Comparison of ENCODE assay signal across 8 mouse cellular contexts in genomic region chr9:13681147-13681546, GRCm38 (mm10).
DNase-seq lines count a peak whose midpoint lies in the region; ATAC-seq lines count a peak whose summit lies in the region.

No protein-coding gene starts in this region.

- DNase-seq in Muller cell, postnatal 12 days (ENCODE audit: inconsistent ontology term) = peak; percentile 73
- DNase-seq in thymus, adult 18-20 months = no peak
- DNase-seq in right cerebral cortex, adult 2 months (ENCODE audit: low spot score in 2 of 2) = no peak
- no peak for DNase-seq in frontal cortex, postnatal 10 days (ENCODE audit: low spot score in 2 of 2)

- no peaks in the 10 kb centered on the region for H3K27me3 ChIP-seq in heart, embryonic 13.5 days (replicated peaks)
- no peaks in the 10 kb centered on the region for H3K27me3 ChIP-seq in heart, embryonic 11.5 days (ENCODE audit: control insufficient read depth, insufficient read depth, low read length)
- H3K27me3 ChIP-seq in forebrain, embryonic 15.5 days = no peaks in the 10 kb centered on the region
- H3K27me3 ChIP-seq in limb, embryonic 12.5 days = no peaks in the 10 kb centered on the region

- no peak overlapping the region for H3K9ac ChIP-seq in heart, embryonic 13.5 days
- no peak overlapping the region for H3K9ac ChIP-seq in heart, embryonic 11.5 days (ENCODE audit: low read depth, low read length)
- no peak overlapping the region for H3K9ac ChIP-seq in forebrain, embryonic 15.5 days (replicated peaks)
- H3K9ac ChIP-seq in limb, embryonic 12.5 days (replicated peaks) = no peak overlapping the region

- H3K4me3 ChIP-seq in heart, embryonic 13.5 days = no peak overlapping the region
- H3K4me3 ChIP-seq in heart, embryonic 11.5 days (ENCODE audit: low read depth, low read length) = no peak overlapping the region
- H3K4me3 ChIP-seq in forebrain, embryonic 15.5 days = no peak overlapping the region
- no peak overlapping the region for H3K4me3 ChIP-seq in limb, embryonic 12.5 days (replicated peaks)

- H3K27ac ChIP-seq in heart, embryonic 13.5 days (replicated peaks) = 0 out of 2 replicates have a peak overlapping the region, but pooled peaks have one; percentile 24
- no peak overlapping the region; the same call in 1 of the 2 replicates for H3K27ac ChIP-seq in heart, embryonic 11.5 days (ENCODE audit: low read depth, low read length)
- peak overlapping the region; percentile 65 for H3K27ac ChIP-seq in forebrain, embryonic 15.5 days (replicated peaks)
- peak overlapping the region; percentile 79 for H3K27ac ChIP-seq in limb, embryonic 12.5 days

- peaks cover 19% of the 10 kb centered on the region for H3K4me1 ChIP-seq in heart, embryonic 13.5 days
- 0 out of 2 replicates have a peak, but pooled peaks cover 5% of the 10 kb centered on the region for H3K4me1 ChIP-seq in heart, embryonic 11.5 days (ENCODE audit: control insufficient read depth, insufficient read depth, low read length)
- peaks cover 11% of the 10 kb centered on the region for H3K4me1 ChIP-seq in forebrain, embryonic 15.5 days
- peaks cover 6% of the 10 kb centered on the region for H3K4me1 ChIP-seq in limb, embryonic 12.5 days (replicated peaks)

- 87% methylated on average over 8 of the region's 8 CpGs for WGBS in heart, embryonic 13.5 days
- WGBS in heart, embryonic 11.5 days (ENCODE audit: insufficient replicate concordance) = 81% methylated on average over 8 of the region's 8 CpGs
- 67% methylated on average over 8 of the region's 8 CpGs for WGBS in forebrain, embryonic 15.5 days
- 84% methylated on average over 8 of the region's 8 CpGs for WGBS in limb, embryonic 12.5 days

- no peak for ATAC-seq in heart, embryonic 13.5 days (ENCODE audit: extremely low read depth, insufficient number of reproducible peaks, low FRiP score, low TSS enrichment)
- no peak for ATAC-seq in heart, embryonic 11.5 days (replicated peaks; ENCODE audit: insufficient number of reproducible peaks, low FRiP score, low TSS enrichment)
- peak; percentile 6; the same call in 1 of the 2 replicates for ATAC-seq in forebrain, embryonic 15.5 days (replicated peaks)
- ATAC-seq in limb, embryonic 12.5 days (ENCODE audit: insufficient number of reproducible peaks, insufficient read depth, low FRiP score, low TSS enrichment, low read depth) = no peak

- peak overlapping the region; percentile 58; the same call in 1 of the 2 replicates for H3K4me2 ChIP-seq in heart, embryonic 13.5 days
- H3K4me2 ChIP-seq in heart, embryonic 11.5 days = no peak overlapping the region; the same call in 1 of the 2 replicates
- H3K4me2 ChIP-seq in forebrain, embryonic 15.5 days (replicated peaks) = no peak overlapping the region; the same call in 1 of the 2 replicates
- peak overlapping the region; percentile 43 for H3K4me2 ChIP-seq in limb, embryonic 12.5 days

- no peaks in the 10 kb centered on the region; the same call in 1 of the 2 replicates for H3K36me3 ChIP-seq in heart, embryonic 13.5 days
- H3K36me3 ChIP-seq in heart, embryonic 11.5 days (ENCODE audit: control insufficient read depth, insufficient read depth, low read length) = no peaks in the 10 kb centered on the region
- H3K36me3 ChIP-seq in forebrain, embryonic 15.5 days = no peaks in the 10 kb centered on the region
- no peaks in the 10 kb centered on the region for H3K36me3 ChIP-seq in limb, embryonic 12.5 days

- H3K9me3 ChIP-seq in heart, embryonic 13.5 days = no peaks in the 10 kb centered on the region
- no peaks in the 10 kb centered on the region for H3K9me3 ChIP-seq in heart, embryonic 11.5 days (replicated peaks; ENCODE audit: control insufficient read depth, low read length)
- H3K9me3 ChIP-seq in forebrain, embryonic 15.5 days = no peaks in the 10 kb centered on the region
- no peaks in the 10 kb centered on the region for H3K9me3 ChIP-seq in limb, embryonic 12.5 days

Comparison
In these comparisons a context has a peak if more than half of its experiments do, and no peak if none do; other contexts are left out.
1. H3K4me2 ChIP-seq: peak in heart, embryonic 13.5 days (single experiment) and limb, embryonic 12.5 days (single experiment); none in heart, embryonic 11.5 days (single experiment) and forebrain, embryonic 15.5 days (single experiment).